Mouse (Mus musculus) forebrain, postnatal 0 days (tissue): Measurements from ENCODE around the gene Gstcd. TPM values are rescaled to one million over a fixed set of nuclear protein-coding genes. Genes with fewer than 3 reads are reported as not detected.

Experiments
- ATAC-seq: fragments of 200-750 bp; cut with Nextera tagmentation; 2 replicates; pipeline ENCODE4 v1.8.0; 2017; ENCODE audit warnings: mild to moderate bottlenecking, moderate library complexity
- DNase-seq: peaks from one replicate; pipeline ENCODE4 v3.0.0-alpha.2; 2015
- H3K27ac ChIP-seq: fragments of 300-500 bp; sonication (generic); 2 replicates; pipeline ENCODE4 v1.5.1; 2014; ENCODE audit warnings: low read depth, mild to moderate bottlenecking, antibody characterized with exemption, low read length, moderate library complexity, mixed read lengths
- H3K27me3 ChIP-seq: fragments of 300-500 bp; sonication (generic); 2 replicates; pipeline ENCODE4 v1.6.1; 2014; ENCODE audit warnings: mild to moderate bottlenecking, low read length, mixed read lengths; ENCODE audit not compliant: insufficient read depth
- H3K36me3 ChIP-seq: fragments of 300-500 bp; sonication (generic); 2 replicates; pipeline ENCODE4 v1.6.1; 2014; ENCODE audit warnings: mild to moderate bottlenecking, moderate library complexity; ENCODE audit not compliant: insufficient read depth
- H3K4me1 ChIP-seq: fragments of 300-500 bp; sonication (generic); 2 replicates; pipeline ENCODE4 v1.6.1; 2014; ENCODE audit warnings: antibody characterized with exemption; ENCODE audit not compliant: insufficient read depth
- H3K4me2 ChIP-seq: fragments of 300-500 bp; sonication (generic); 2 replicates; pipeline ENCODE4 v1.6.1; 2014; ENCODE audit warnings: low read depth, mild to moderate bottlenecking, moderate library complexity
- H3K4me3 ChIP-seq: fragments of 300-500 bp; sonication (generic); 2 replicates; pipeline ENCODE4 v1.5.1; 2014; ENCODE audit warnings: low read depth, low read length, mixed read lengths
- H3K9ac ChIP-seq: fragments of 300-500 bp; sonication (generic); 2 replicates; pipeline ENCODE4 v1.6.1; 2014; ENCODE audit warnings: mild to moderate bottlenecking
- H3K9me3 ChIP-seq: fragments of 300-500 bp; sonication (generic); 2 replicates; pipeline ENCODE4 v1.6.1; 2016; ENCODE audit warnings: low read length
- CTCF ChIP-seq: sonication (generic); IDR thresholded peaks from 2 replicates; pipeline ENCODE4 v1.5.1; 2016; ENCODE audit warnings: antibody characterized with exemption, control low read depth, low read depth
- WGBS: fragments of 180-500 bp; shearing (Covaris S2); extraction: QIAGEN DNeasy Blood & Tissue Kit; methylation state at CpG from one replicate; pipeline ENCODE4 v1.1.7; 2014; 5-methylcytosine and 5-hydroxymethylcytosine counted together
- polyA plus RNA-seq: library from polyadenylated mRNA; unstranded; fragments of >200 nt; fragmentation: Nextera tagmentation; extraction: Ambion mirVana; gene quantifications from 2 replicates; pipeline ENCODE4 v1.2.1, GENCODE M21; 2015
- total RNA-seq: library from RNA; depleted of rRNA; stranded (reverse); fragments of >200 nt; gene quantifications from 2 replicates; pipeline ENCODE4 v1.2.3, GENCODE M21; 2014; rRNA removed

Gstcd gene
- total and polyA plus RNA-seq, 2 experiments from 2014 or later = 2.1 to 9.5 TPM

DNA sequence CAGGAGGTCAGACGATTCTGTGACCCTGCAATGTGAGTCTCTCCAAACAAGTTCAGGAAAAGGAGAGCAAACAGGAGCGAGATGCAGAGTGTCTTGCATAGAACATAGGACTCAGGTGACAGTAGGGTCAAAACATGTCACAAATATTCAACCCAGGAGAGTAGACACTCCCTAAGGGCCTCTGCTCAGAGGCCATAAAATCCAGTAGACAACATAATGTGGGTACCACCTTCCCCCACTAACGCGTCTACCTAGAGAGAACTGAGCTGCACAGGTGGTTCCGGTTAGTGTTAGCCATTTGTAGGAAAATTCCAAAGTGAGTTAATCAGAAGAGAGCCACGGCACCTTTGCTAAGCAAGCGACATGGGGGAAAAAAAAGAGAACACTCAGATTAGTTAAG lies 147.6 kb downstream of the Gstcd start:
- H3K9me3 ChIP-seq = no peaks in the 10 kb centered on the region
- no peaks in the 10 kb centered on the region for H3K4me1 ChIP-seq

GRCm38 (mm10) chr3:132942778-132943177 lies 149.1 kb downstream of the Gstcd start:
- no peaks in the 10 kb centered on the region for H3K9me3 ChIP-seq
- H3K27me3 ChIP-seq = no peaks in the 10 kb centered on the region
- H3K4me1 ChIP-seq = no peaks in the 10 kb centered on the region
- H3K9ac ChIP-seq = no peak overlapping the region
- H3K36me3 ChIP-seq = no peaks in the 10 kb centered on the region
- 94% methylated on average over 6 of the region's 6 CpGs for WGBS
- DNase-seq (no peak), ATAC-seq (no peak)
- no peak for TF ChIP-seq CTCF
- no peak overlapping the region for H3K4me3 ChIP-seq
- H3K27ac ChIP-seq = no peak overlapping the region
- H3K4me2 ChIP-seq = no peak overlapping the region

More for the DNA sequence above, 147.6 kb downstream of the Gstcd start:
- WGBS = 80% methylated on average over 7 of the region's 7 CpGs
- no peak for DNase-seq
- Histone ChIP-seq H3K27me3 (no peaks in the 10 kb centered on the region), H3K4me3 (no peak overlapping the region), H3K27ac (no peak overlapping the region), H3K4me2 (no peak overlapping the region), H3K9ac (no peak overlapping the region), H3K36me3 (no peaks in the 10 kb centered on the region)
- ATAC-seq = no peak
- TF ChIP-seq CTCF = no peak

- H3K4me1 ChIP-seq = no peaks in the 10 kb centered on the region
Measured at GRCm38 (mm10) chr3:132940181-132940990, 151.4 kb downstream of the Gstcd start.

DNA sequence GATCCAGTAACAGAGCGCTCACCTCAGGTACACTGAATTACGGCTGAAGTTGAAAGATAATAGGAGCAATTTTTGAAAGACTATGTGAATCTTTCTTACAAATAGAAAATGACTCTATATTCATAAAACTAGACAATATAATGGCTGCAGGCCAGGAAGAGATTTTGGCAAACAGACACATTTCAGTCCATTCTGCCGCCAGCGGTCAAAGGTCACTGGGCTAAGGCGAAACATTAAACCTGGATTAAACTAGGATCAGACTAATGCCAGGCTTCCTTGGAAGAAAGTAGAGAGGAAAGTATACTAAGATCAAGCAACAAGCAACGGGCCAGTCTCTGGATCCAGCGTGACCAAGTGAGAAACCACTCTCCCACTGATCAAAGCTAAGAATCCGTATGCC lies 152.8 kb downstream of the Gstcd start:
- H3K27me3 ChIP-seq = no peaks in the 10 kb centered on the region
- H3K9ac ChIP-seq = no peak overlapping the region
- DNase-seq = no peak
- no peak for TF ChIP-seq CTCF
- 80% methylated on average over 8 of the region's 8 CpGs for WGBS
- H3K4me1 ChIP-seq = no peaks in the 10 kb centered on the region
- no peak for ATAC-seq
- no peaks in the 10 kb centered on the region for H3K36me3 ChIP-seq
- H3K4me2 ChIP-seq = no peak overlapping the region
- no peak overlapping the region for H3K4me3 ChIP-seq
- H3K27ac ChIP-seq = no peak overlapping the region
- H3K9me3 ChIP-seq = no peaks in the 10 kb centered on the region

More at GRCm38 (mm10) chr3:132940181-132940990, 151.4 kb downstream of the Gstcd start:
- H3K27me3 ChIP-seq = no peaks in the 10 kb centered on the region
- no peak overlapping the region for H3K4me3 ChIP-seq
- DNase-seq = no peak
- TF ChIP-seq CTCF = no peak
- no peak overlapping the region for H3K9ac ChIP-seq
- no peak overlapping the region for H3K4me2 ChIP-seq
- H3K27ac ChIP-seq = no peak overlapping the region
- no peaks in the 10 kb centered on the region for H3K36me3 ChIP-seq
- WGBS = 87% methylated on average over 10 of the region's 10 CpGs
- no peaks in the 10 kb centered on the region for H3K9me3 ChIP-seq
- no peak for ATAC-seq

DNA sequence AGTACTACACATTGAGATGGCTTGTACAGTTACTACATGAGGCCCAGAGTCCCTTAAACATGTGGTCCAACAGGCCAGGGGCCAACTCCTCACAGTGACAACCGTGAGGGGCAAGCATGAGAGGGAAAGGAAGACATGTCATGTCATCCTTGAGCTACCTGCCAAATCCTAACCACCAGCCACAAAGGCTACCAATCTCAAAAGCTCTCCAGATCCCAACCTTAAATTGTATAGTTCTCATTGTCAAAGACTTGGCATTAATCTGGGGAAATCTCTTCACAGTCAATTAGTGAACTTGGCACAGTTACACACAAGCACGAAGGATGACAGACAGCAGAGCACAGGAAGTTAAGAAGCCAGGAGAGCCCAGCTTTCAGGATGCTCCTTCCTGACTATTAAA lies 157.2 kb downstream of the Gstcd start:
- no peak overlapping the region for H3K27ac ChIP-seq
- no peak for DNase-seq
- H3K27me3 ChIP-seq = no peaks in the 10 kb centered on the region
- H3K4me2 ChIP-seq = no peak overlapping the region
- H3K4me1 ChIP-seq = no peaks in the 10 kb centered on the region
- no peak overlapping the region for H3K9ac ChIP-seq
- no peaks in the 10 kb centered on the region for H3K36me3 ChIP-seq
- no peak for TF ChIP-seq CTCF
- H3K4me3 ChIP-seq = no peak overlapping the region
- H3K9me3 ChIP-seq = no peaks in the 10 kb centered on the region
- 0 out of 2 replicates have a peak, but pooled peaks have one; percentile 27 for ATAC-seq
- WGBS = 19% methylated on average over 2 of the region's 2 CpGs

Other genes with a start within 250 kb of the Gstcd start
- 6.8 and 9.0 TPM in 2 replicates for gene Npnt, start 141.7 kb downstream of the Gstcd start, total RNA-seq
- 9.0 and 14.3 TPM in 2 replicates for gene Npnt, start 141.7 kb downstream of the Gstcd start, polyA plus RNA-seq
- 8.7 and 12.3 TPM in 2 replicates for gene Ints12, start 193 bp downstream of the Gstcd start, total RNA-seq
- 10.0 and 10.1 TPM in 2 replicates for gene Ints12, start 193 bp downstream of the Gstcd start, polyA plus RNA-seq
- 0.15 and 0.33 TPM in 2 replicates for gene Arhgef38, start 142.9 kb upstream of the Gstcd start, total RNA-seq
- 0.05 and 0.12 TPM in 2 replicates for gene Arhgef38, start 142.9 kb upstream of the Gstcd start, polyA plus RNA-seq
- 34.4 and 47.6 TPM in 2 replicates for gene Ppa2, start 218.1 kb upstream of the Gstcd start, total RNA-seq
- gene Ppa2, start 218.1 kb upstream of the Gstcd start, polyA plus RNA-seq = 82.8 and 91.0 TPM in 2 replicates